Mouse (Mus musculus) MEL (cell line): ENCODE measurements around the gene Ctdspl. TPM values are rescaled to one million over a fixed set of nuclear protein-coding genes. Genes with fewer than 3 reads are reported as not detected.

Experiments
- DNase-seq: peaks from one replicate; pipeline ENCODE4 v3.0.0; 2011; ENCODE audit warnings: low read depth, low spot score
- H3K27ac ChIP-seq: 2 replicates; pipeline ENCODE4 v1.5.1; 2012; ENCODE audit warnings: low read depth, mild to moderate bottlenecking, control low read depth, low read length, moderate library complexity; ENCODE audit not compliant: control insufficient read depth
- H3K27me3 ChIP-seq, 2 experiments: fragments of 150-350 bp in 1 of 2; sonication (generic) in 1 of 2; 2 replicates each; pipeline ENCODE4 v1.6.1; 2012; ENCODE audit warnings: low read length in 2 of 2, mild to moderate bottlenecking in 2 of 2, improper control_type of control experiment in 1 of 2, moderate library complexity in 1 of 2; ENCODE audit not compliant: insufficient read depth in 2 of 2, control insufficient read depth in 1 of 2
- H3K36me3 ChIP-seq, 2 experiments: 2 replicates each; pipeline ENCODE4 v1.6.1; 2012 to 2014; ENCODE audit warnings: low read length in 2 of 2, improper control_type of control experiment in 1 of 2, inconsistent platforms in 1 of 2, mild to moderate bottlenecking in 1 of 2; ENCODE audit not compliant: insufficient read depth in 2 of 2, control insufficient read depth in 1 of 2
- H3K4me1 ChIP-seq, 2 experiments: fragments of 150-350 bp in 1 of 2; sonication (generic) in 1 of 2; 2 replicates each; pipeline ENCODE4 v1.6.1; 2012; ENCODE audit warnings: low read length in 2 of 2, improper control_type of control experiment in 1 of 2, mild to moderate bottlenecking in 1 of 2; ENCODE audit not compliant: insufficient read depth in 2 of 2, control insufficient read depth in 1 of 2
- H3K4me3 ChIP-seq, 2 experiments: fragments of 150-350 bp in 1 of 2; sonication (generic) in 1 of 2; 2 replicates each; pipeline ENCODE4 v1.5.1; 2012; ENCODE audit warnings: low read depth in 2 of 2, low read length in 2 of 2, mild to moderate bottlenecking in 2 of 2, moderate library complexity in 2 of 2, control low read depth in 1 of 2, improper control_type of control experiment in 1 of 2; ENCODE audit not compliant: control insufficient read depth in 1 of 2, insufficient read depth in 1 of 2
- H3K79me2 ChIP-seq: 2 replicates; pipeline ENCODE4 v1.6.1; 2012; ENCODE audit warnings: mild to moderate bottlenecking, low read length, moderate library complexity; ENCODE audit not compliant: control insufficient read depth, poor library complexity, insufficient read depth
- H3K9ac ChIP-seq: 2 replicates; pipeline ENCODE4 v1.6.1; 2012; ENCODE audit warnings: low read depth, mild to moderate bottlenecking, control low read depth, low read length, moderate library complexity; ENCODE audit not compliant: control insufficient read depth, poor library complexity, severe bottlenecking
- H3K9me3 ChIP-seq: fragments of 150-350 bp; sonication (generic); replicated peaks from 2 replicates; pipeline ENCODE4 v1.6.1; 2012; ENCODE audit warnings: mild to moderate bottlenecking, low read length, improper control_type of control experiment, moderate library complexity; ENCODE audit not compliant: insufficient read depth
- BHLHE40 ChIP-seq: IDR thresholded peaks from 2 replicates; pipeline ENCODE4 v1.6.1; 2012; ENCODE audit warnings: low read depth, mild to moderate bottlenecking, inconsistent platforms, low read length, improper control_type of control experiment, borderline replicate concordance
- CHD1 ChIP-seq: IDR thresholded peaks from 2 replicates; pipeline ENCODE4 v1.6.1; 2012; ENCODE audit warnings: low read depth, mild to moderate bottlenecking, inconsistent platforms, low read length, improper control_type of control experiment
- CHD2 ChIP-seq: IDR thresholded peaks from 2 replicates; pipeline ENCODE4 v1.6.1; 2011; ENCODE audit warnings: low read length, improper control_type of control experiment
- CTCF ChIP-seq, 3 experiments: IDR thresholded peaks in 2 of 3; conservative IDR thresholded peaks in 1 of 3; 2 replicates each; pipeline ENCODE4 v1.5.1; 2011 to 2012; ENCODE audit warnings: low read length in 3 of 3, low read depth in 2 of 3, mild to moderate bottlenecking in 2 of 3, improper control_type of control experiment in 1 of 3, inconsistent platforms in 1 of 3, mixed read lengths in 1 of 3, moderate library complexity in 1 of 3; ENCODE audit not compliant: control insufficient read depth in 1 of 3, insufficient read depth in 1 of 3, poor library complexity in 1 of 3, severe bottlenecking in 1 of 3
- E2F4 ChIP-seq: IDR thresholded peaks from 2 replicates; pipeline ENCODE4 v1.6.1; 2011; ENCODE audit warnings: low read depth, low read length, improper control_type of control experiment, borderline replicate concordance
- ETS1 ChIP-seq: IDR thresholded peaks from 2 replicates; pipeline ENCODE4 v1.6.1; 2012; ENCODE audit warnings: low read depth, mild to moderate bottlenecking, inconsistent platforms, low read length, improper control_type of control experiment, moderate library complexity
- GABPA ChIP-seq: IDR thresholded peaks from 2 replicates; pipeline ENCODE4 v1.6.1; 2012; ENCODE audit warnings: low read depth, mild to moderate bottlenecking, inconsistent platforms, low read length, improper control_type of control experiment, moderate library complexity
- HCFC1 ChIP-seq: IDR thresholded peaks from 2 replicates; pipeline ENCODE4 v1.6.1; 2012; ENCODE audit warnings: low read depth, mild to moderate bottlenecking, inconsistent platforms, low read length, improper control_type of control experiment, moderate library complexity
- JUND ChIP-seq: IDR thresholded peaks from 2 replicates; pipeline ENCODE4 v1.6.1; 2011; ENCODE audit warnings: low read depth, mild to moderate bottlenecking, improper control_type of control experiment, low read length
- KAT2A ChIP-seq: conservative IDR thresholded peaks from 2 replicates; pipeline ENCODE4 v1.6.1; 2012; ENCODE audit warnings: low read depth, low read length, improper control_type of control experiment, inconsistent platforms
- MAFK ChIP-seq: IDR thresholded peaks from 2 replicates; pipeline ENCODE4 v1.6.1; 2011; ENCODE audit warnings: low read depth, mild to moderate bottlenecking, low read length, improper control_type of control experiment, borderline replicate concordance
- MAX ChIP-seq: IDR thresholded peaks from 2 replicates; pipeline ENCODE4 v1.6.1; 2011; ENCODE audit warnings: low read length, improper control_type of control experiment
- MEF2A ChIP-seq: IDR thresholded peaks from 2 replicates; pipeline ENCODE4 v1.6.1; 2014; ENCODE audit warnings: low read depth, mild to moderate bottlenecking, inconsistent platforms, low read length, improper control_type of control experiment; ENCODE audit not compliant: poor library complexity, insufficient replicate concordance, severe bottlenecking; ENCODE audit errors: extremely low read depth
- MYB ChIP-seq: IDR thresholded peaks from 2 replicates; pipeline ENCODE4 v1.6.1; 2011; ENCODE audit warnings: mild to moderate bottlenecking, low read depth, low read length, improper control_type of control experiment
- MYC ChIP-seq: IDR thresholded peaks from 2 replicates; pipeline ENCODE4 v1.6.1; 2011; ENCODE audit warnings: low read depth, mild to moderate bottlenecking, low read length, improper control_type of control experiment, moderate library complexity
- NELFE ChIP-seq: IDR thresholded peaks from 2 replicates; pipeline ENCODE4 v1.6.1; 2011; ENCODE audit warnings: low read depth, low read length, improper control_type of control experiment
- NRF1 ChIP-seq: IDR thresholded peaks from 2 replicates; pipeline ENCODE4 v1.6.1; 2014; ENCODE audit warnings: low read depth, mild to moderate bottlenecking, inconsistent platforms, low read length, improper control_type of control experiment, moderate library complexity; ENCODE audit not compliant: poor library complexity, insufficient read depth, severe bottlenecking
- POLR2AphosphoS5 ChIP-seq: IDR thresholded peaks from 2 replicates; pipeline ENCODE4 v1.6.1; 2012; ENCODE audit warnings: low read depth, borderline replicate concordance, mild to moderate bottlenecking, inconsistent platforms, low read length, moderate library complexity, mixed read lengths
- RAD21 ChIP-seq: IDR thresholded peaks from 2 replicates; pipeline ENCODE4 v1.6.1; 2011; ENCODE audit warnings: mild to moderate bottlenecking, low read depth, low read length, improper control_type of control experiment
- RCOR1 ChIP-seq: IDR thresholded peaks from 2 replicates; pipeline ENCODE4 v1.6.1; 2012; ENCODE audit warnings: low read depth, mild to moderate bottlenecking, inconsistent platforms, low read length, improper control_type of control experiment
- SIN3A ChIP-seq: IDR thresholded peaks from 2 replicates; pipeline ENCODE4 v1.6.1; 2012; ENCODE audit warnings: low read length, improper control_type of control experiment, inconsistent platforms
- SMC3 ChIP-seq: IDR thresholded peaks from 2 replicates; pipeline ENCODE4 v1.6.1; 2011; ENCODE audit warnings: low read depth, low read length, improper control_type of control experiment
- TBP ChIP-seq: IDR thresholded peaks from 2 replicates; pipeline ENCODE4 v1.8.0; 2011; ENCODE audit warnings: low read depth, low read length, improper control_type of control experiment
- TCF12 ChIP-seq: IDR thresholded peaks from 2 replicates; pipeline ENCODE4 v1.6.1; 2014; ENCODE audit warnings: low read depth, mild to moderate bottlenecking, inconsistent platforms, low read length, improper control_type of control experiment, moderate library complexity
- UBTF ChIP-seq: IDR thresholded peaks from 2 replicates; pipeline ENCODE4 v1.6.1; 2012; ENCODE audit warnings: low read depth, mild to moderate bottlenecking, inconsistent platforms, low read length, improper control_type of control experiment, moderate library complexity, borderline replicate concordance; ENCODE audit not compliant: insufficient read depth
- USF1 ChIP-seq: IDR thresholded peaks from 2 replicates; pipeline ENCODE4 v1.6.1; 2014; ENCODE audit warnings: low read depth, mild to moderate bottlenecking, inconsistent platforms, low read length, improper control_type of control experiment, moderate library complexity
- USF2 ChIP-seq, 2 experiments: IDR thresholded peaks; 2 replicates each; pipeline ENCODE4 v1.6.1; 2011 to 2012; ENCODE audit warnings: improper control_type of control experiment in 2 of 2, low read length in 2 of 2, borderline replicate concordance in 1 of 2, inconsistent platforms in 1 of 2, low read depth in 1 of 2, mild to moderate bottlenecking in 1 of 2; ENCODE audit not compliant: insufficient read depth in 1 of 2
- ZC3H11A ChIP-seq: IDR thresholded peaks from 2 replicates; pipeline ENCODE4 v1.6.1; 2012; ENCODE audit warnings: low read depth, mild to moderate bottlenecking, inconsistent platforms, low read length, improper control_type of control experiment
- ZKSCAN1 ChIP-seq: IDR thresholded peaks from 2 replicates; pipeline ENCODE4 v1.6.1; 2012; ENCODE audit warnings: low read depth, mild to moderate bottlenecking, inconsistent platforms, low read length, improper control_type of control experiment, moderate library complexity
- polyA plus RNA-seq, 2 experiments: library from polyadenylated mRNA; stranded (reverse) in 1 of 2; unstranded in 1 of 2; fragments of >175 nt in 1 of 2; fragments of >200 nt in 1 of 2; gene quantifications; 2 replicates each; pipeline versions ENCODE4 v1.2.1 to v1.2.4; 2012; ENCODE audit warnings: low replicate concordance in 2 of 2, low read depth in 1 of 2; ENCODE audit not compliant: insufficient read length in 2 of 2, insufficient read depth in 1 of 2, missing spikeins in 1 of 2
- total RNA-seq: library from RNA; depleted of rRNA; stranded (reverse); fragments of 300-350 nt; gene quantifications from 2 replicates; pipeline ENCODE4 v1.2.3, GENCODE M21; 2012

Gene Ctdspl
- total and polyA plus RNA-seq, 3 experiments, result 15.3 to 20.7 TPM; not detected in 1

DNA sequence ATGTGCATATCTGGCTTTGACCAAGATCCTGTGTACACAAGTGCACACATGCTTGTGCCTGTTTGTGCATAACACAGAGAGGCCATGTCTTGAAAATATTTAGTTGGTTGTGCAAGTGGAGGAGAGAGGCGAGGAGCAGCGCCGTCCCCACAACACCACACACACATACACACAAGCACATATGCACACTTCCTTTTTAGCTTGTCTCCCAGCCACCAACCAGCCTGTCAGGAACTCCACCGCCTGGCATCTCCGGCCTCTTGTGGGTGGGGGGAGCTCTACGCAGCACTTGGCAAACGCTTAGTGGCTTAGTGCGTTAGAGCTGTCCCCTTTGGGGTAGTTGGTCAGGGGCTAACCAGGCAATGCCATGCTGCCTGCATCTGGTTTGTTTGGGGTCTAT is 1.2 kb downstream of the Ctdspl start (continued):
- no peak for TF ChIP-seq NELFE
- TF ChIP-seq MAX, result no peak
- TF ChIP-seq, all 39 proteins: peak for 0

DNA sequence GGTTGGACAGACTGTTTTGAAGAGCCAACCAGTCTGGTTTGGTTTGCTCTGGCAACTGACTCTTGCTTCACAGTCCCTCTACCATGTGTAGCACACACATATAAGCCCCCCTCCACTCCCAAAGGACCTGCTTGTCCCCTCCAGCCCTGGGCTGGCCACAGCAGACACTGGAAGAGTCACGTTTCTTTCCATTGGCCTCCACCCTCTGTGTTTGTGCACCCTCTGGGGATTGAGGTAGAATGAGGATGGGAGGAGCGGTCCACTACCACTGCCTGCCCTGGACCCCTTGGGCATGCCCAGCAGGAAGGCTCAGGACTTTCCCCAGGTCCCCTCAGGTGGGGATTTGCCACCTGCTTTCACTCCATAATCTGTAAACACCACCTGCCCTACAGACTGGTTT is 1.8 kb downstream of the Ctdspl start:
- Histone ChIP-seq H3K9me3 (no peaks in the 10 kb centered on the region), H3K36me3 (peaks cover 0 to 2% of the 10 kb centered on the region in 2 experiments; a peak in 2 of 4 replicates), H3K27me3 (no peaks in the 10 kb centered on the region), H3K9ac (no peak overlapping the region), H3K27ac (no peak overlapping the region), H3K79me2 (peaks cover 18% of the 10 kb centered on the region), H3K4me1 (peaks cover 0 to 14% of the 10 kb centered on the region in 2 experiments; a peak in 3 of 4 replicates), H3K4me3 (no peak overlapping the region)
- no peak for TF ChIP-seq KAT2A
- no peak for TF ChIP-seq MAFK
- no peak for TF ChIP-seq POLR2AphosphoS5
- no peak for TF ChIP-seq MEF2A
- no peak for TF ChIP-seq JUND
- no peak for TF ChIP-seq ZKSCAN1
- no peak for TF ChIP-seq RCOR1
- TF ChIP-seq CHD2, result no peak
- no peak for TF ChIP-seq ZC3H11A
- TF ChIP-seq USF1, result no peak
- no peak for TF ChIP-seq CHD1
- TF ChIP-seq HCFC1, result no peak
- no peak for TF ChIP-seq MYC
- DNase-seq, result no peak

DNA sequence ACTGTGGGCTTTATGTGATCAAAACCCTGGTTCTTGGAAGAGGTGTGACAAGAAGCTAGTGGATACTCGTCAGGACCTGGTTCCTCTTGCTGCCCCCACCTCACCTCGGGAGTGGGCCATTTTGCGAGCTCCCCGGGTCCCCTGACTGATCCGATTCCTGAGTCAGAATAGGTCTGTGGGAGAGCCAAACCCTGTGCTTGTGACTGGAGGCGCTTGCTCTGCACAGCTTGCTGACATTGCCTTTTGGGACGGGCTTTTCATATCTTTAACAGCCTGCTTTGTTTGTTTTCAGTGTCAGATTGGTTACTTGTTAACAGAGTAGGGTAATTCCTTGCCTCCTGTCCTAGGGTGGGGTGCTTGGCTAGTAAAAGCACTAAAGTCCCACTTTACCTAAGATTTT is 2.4 kb downstream of the Ctdspl start:
- Histone ChIP-seq H3K9ac (no peak overlapping the region), H3K79me2 (peaks cover 18% of the 10 kb centered on the region), H3K27ac (no peak overlapping the region), H3K27me3 (no peaks in the 10 kb centered on the region), H3K4me3 (no peak overlapping the region), H3K4me1 (peaks cover 0 to 12% of the 10 kb centered on the region in 2 experiments; a peak in 3 of 4 replicates), H3K36me3 (no peaks in the 10 kb centered on the region; a peak in 3 of 4 replicates), H3K9me3 (no peaks in the 10 kb centered on the region)
- TF ChIP-seq GABPA (no peak), TBP (no peak), E2F4 (no peak), SIN3A (no peak), MYB (no peak), USF1 (no peak), ETS1 (no peak), NELFE (no peak), RAD21 (no peak), JUND (no peak), USF2 (IDR thresholded peaks at IDR 0.05; ENCODE audit: borderline replicate concordance in 1 of 2, insufficient read depth in 1 of 2, low read depth in 1 of 2, low read length in 2 of 2) (no peak), BHLHE40 (no peak), TCF12 (no peak), NRF1 (no peak), CTCF (IDR thresholded peaks at IDR 0.05 in 2 of 3, conservative IDR thresholded peaks at IDR 0.05 in 1 of 3; ENCODE audit: control insufficient read depth in 1 of 3, insufficient read depth in 1 of 3, low read depth in 2 of 3, low read length in 3 of 3, poor library complexity in 1 of 3, severe bottlenecking in 1 of 3) (no peak), SMC3 (no peak), UBTF (no peak)
- DNase-seq, result no peak
